Mouse (Mus musculus) inflammation-experienced regulatory T-cells (primary cell): ENCODE results near the gene 4930404H24Rik. TPM values are rescaled to one million over a fixed set of nuclear protein-coding genes. Genes with fewer than 3 reads are reported as not detected.

Source experiments
- polyA plus RNA-seq, 2 experiments: library from polyadenylated mRNA; unstranded; fragments of 100-300 nt; shearing (Covaris generic); gene quantifications; one replicate each; pipeline ENCODE4 v1.2.1; 2017

4930404H24Rik gene
- not detected for polyA plus RNA-seq

DNA sequence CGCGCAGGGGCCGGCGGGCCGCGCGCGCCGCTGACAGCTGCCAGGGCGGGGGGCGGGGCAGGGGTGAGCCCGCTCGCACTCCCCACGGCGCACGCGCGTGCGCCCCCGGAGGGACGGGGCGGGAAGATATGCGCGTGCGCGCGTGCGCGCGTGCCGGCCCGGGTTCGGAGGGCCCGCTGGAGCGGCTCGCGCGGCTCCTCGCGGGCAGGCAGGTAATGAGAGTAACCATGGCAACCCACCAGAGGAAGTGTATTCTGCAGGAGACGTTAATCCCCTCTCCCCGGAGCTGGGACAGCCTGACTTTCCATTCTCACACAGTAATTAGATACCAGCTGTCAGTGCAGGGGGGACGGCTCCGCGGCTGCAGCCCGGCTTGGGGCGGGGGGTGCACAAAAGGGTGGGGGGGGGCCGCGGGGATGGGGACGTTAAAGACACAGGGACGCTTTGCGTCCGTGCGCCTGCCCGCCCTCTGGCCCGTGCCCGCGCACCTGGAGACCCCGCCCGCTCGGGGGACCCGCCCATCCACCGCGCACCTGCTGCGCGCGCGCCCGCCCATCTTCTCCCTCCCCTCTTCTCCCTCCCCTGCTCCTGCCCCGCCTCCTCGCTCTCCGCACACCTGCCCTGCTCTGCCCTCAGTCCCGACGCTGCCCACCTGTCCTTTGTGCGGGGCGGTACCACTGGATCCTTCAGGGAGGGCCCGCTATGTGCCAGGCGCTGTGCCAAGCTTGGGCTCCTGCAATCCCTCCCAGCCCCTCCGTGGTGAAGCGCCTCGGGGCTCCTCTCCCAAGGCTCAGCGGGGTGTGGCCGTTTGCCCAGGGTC is at the start of gene 4930404H24Rik:
TSS of gene 4930404H24Rik (plus strand) at position 218 of the 820 bp plus-strand sequence.

DNA sequence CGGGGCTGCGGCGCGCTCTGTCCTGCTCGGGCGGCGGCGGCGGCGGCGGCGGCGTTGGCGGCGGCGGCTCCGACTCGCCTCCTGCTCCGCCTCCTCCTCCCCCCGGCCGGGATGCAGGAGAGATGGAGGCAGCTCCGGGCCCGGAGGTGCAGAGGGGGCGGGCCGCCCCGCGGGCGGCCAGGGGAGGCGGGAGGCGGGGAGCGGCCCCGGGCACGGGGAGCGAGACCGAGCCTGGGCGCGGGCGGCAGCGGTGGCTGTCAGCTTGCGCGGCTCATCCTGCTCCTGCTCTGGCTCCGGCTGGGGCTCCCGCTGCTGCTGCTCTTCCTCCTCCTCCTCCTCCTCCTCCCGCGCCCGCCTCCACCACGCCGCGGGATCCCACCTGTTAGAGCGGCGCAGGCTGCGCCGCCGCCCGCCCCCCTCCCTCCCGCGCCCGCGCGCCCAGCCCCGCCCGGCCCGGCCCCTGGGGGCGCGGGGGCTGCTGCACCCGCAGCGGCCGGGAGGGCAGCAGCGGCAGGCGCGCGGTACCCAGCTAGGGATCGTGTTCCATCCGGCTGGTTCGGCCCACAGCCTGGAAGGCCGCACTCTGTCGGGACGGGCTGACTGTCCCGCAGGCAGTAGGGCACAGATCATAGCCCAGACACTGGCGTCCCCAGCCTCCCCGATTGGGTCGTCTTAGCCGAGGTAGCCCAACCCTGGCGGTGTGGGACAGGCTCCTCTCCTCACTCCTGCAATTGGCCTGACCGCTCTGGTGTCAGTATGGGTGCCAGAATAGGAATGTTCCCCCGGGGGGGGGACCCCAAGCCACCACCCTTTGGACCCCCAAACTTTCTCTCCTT is 37.6 kb downstream of the 4930404H24Rik start, which contains the start of gene Nol4l:
TSS of gene Nol4l (minus strand) at position 41 of the 836 bp plus-strand sequence.

Other genes with a start within 250 kb of the 4930404H24Rik start
- gene Kif3b, start 201.4 kb upstream of the 4930404H24Rik start, polyA plus RNA-seq: 10 to 100 TPM; 10.8 to 21.5 TPM
- gene Asxl1, start 147.0 kb upstream of the 4930404H24Rik start, polyA plus RNA-seq: 10 to 100 TPM; 46.2 to 68.5 TPM
- 10 to 100 TPM in 1 of 2 experiments, 1 to 10 TPM in 1; 7.5 to 16.4 TPM for gene Nol4l, start 37.2 kb downstream of the 4930404H24Rik start, polyA plus RNA-seq
- gene Commd7, start 140.0 kb downstream of the 4930404H24Rik start, polyA plus RNA-seq: 100 to 1,000 TPM; 120 to 127 TPM
- gene Dnmt3b, start 156.7 kb downstream of the 4930404H24Rik start, polyA plus RNA-seq: 10 to 100 TPM in 1 of 2 experiments, 1 to 10 TPM in 1; 4.0 to 10.2 TPM
- under 1 TPM in 1 of 2 experiments, not detected in 1; 0.56 TPM for gene Dnmt3c, start 203.9 kb downstream of the 4930404H24Rik start, polyA plus RNA-seq
- gene Mapre1, start 248.5 kb downstream of the 4930404H24Rik start, polyA plus RNA-seq: 100 to 1,000 TPM; 176 to 189 TPM